Mouse (Mus musculus) midbrain, embryonic 13.5 days (tissue): ENCODE measurements around the gene Sepsecs. TPM values are rescaled to one million over a fixed set of nuclear protein-coding genes. Genes with fewer than 3 reads are reported as not detected.
"Not testable (repeated sequence)": the region's sequence is repeated elsewhere in the genome, so short reads cannot be mapped to it uniquely, and the experiment has no call there.

Experiments used
- ATAC-seq: fragments of 200-750 bp; cut with Nextera tagmentation; 2 replicates; pipeline ENCODE4 v1.8.0; 2017; ENCODE audit warnings: mild to moderate bottlenecking, moderate TSS enrichment, moderate library complexity
- H3K27ac ChIP-seq: fragments of 300-500 bp; sonication (generic); 2 replicates; pipeline ENCODE4 v1.5.1; 2015; ENCODE audit warnings: inconsistent platforms, mild to moderate bottlenecking, moderate library complexity
- H3K27me3 ChIP-seq: fragments of 300-500 bp; sonication (generic); 2 replicates; pipeline ENCODE4 v1.6.1; 2015; ENCODE audit warnings: mild to moderate bottlenecking, inconsistent platforms
- H3K36me3 ChIP-seq: fragments of 300-500 bp; sonication (generic); 2 replicates; pipeline ENCODE4 v1.6.1; 2015; ENCODE audit warnings: mild to moderate bottlenecking, inconsistent platforms
- H3K4me1 ChIP-seq: fragments of 300-500 bp; sonication (generic); replicated peaks from 2 replicates; pipeline ENCODE4 v1.6.1; 2015; ENCODE audit warnings: inconsistent platforms
- H3K4me2 ChIP-seq: fragments of 300-500 bp; sonication (generic); replicated peaks from 2 replicates; pipeline ENCODE4 v1.6.1; 2015; ENCODE audit warnings: moderate library complexity, mild to moderate bottlenecking, inconsistent platforms
- H3K4me3 ChIP-seq: fragments of 300-500 bp; sonication (generic); replicated peaks from 2 replicates; pipeline ENCODE4 v1.5.1; 2015; ENCODE audit warnings: mild to moderate bottlenecking, inconsistent platforms
- H3K9ac ChIP-seq: fragments of 300-500 bp; sonication (generic); replicated peaks from 2 replicates; pipeline ENCODE4 v1.6.1; 2015; ENCODE audit warnings: mild to moderate bottlenecking, inconsistent platforms
- H3K9me3 ChIP-seq: fragments of 300-500 bp; sonication (generic); 2 replicates; pipeline ENCODE4 v1.6.1; 2016; ENCODE audit warnings: mild to moderate bottlenecking, inconsistent platforms
- WGBS: fragments of 180-500 bp; shearing (Covaris S2); methylation state at CpG from one replicate; pipeline ENCODE4 v1.1.7; 2015; 5-methylcytosine and 5-hydroxymethylcytosine counted together
- polyA plus RNA-seq: library from polyadenylated mRNA; unstranded; fragments of >200 nt; fragmentation: Nextera tagmentation; extraction: Ambion mirVana; gene quantifications from 2 replicates; pipeline ENCODE4 v1.2.1, GENCODE M21; 2015

Sepsecs gene
- polyA plus RNA-seq, result 8.0 and 8.3 TPM in 2 replicates

- H3K4me3 ChIP-seq, result peak within 1 kb of the TSS; percentile 76
- H3K4me1 ChIP-seq, result peaks cover 15% of the 10 kb centered on the region
- no peaks in the 10 kb centered on the region for H3K9me3 ChIP-seq
- ATAC-seq, result peak; percentile 98
- peak within 1 kb of the TSS; percentile 68 for H3K4me2 ChIP-seq
- H3K27ac ChIP-seq, result peak within 1 kb of the TSS; percentile 56
- WGBS, result 4% methylated on average over 56 of the region's 56 CpGs
- H3K36me3 ChIP-seq, result peaks cover 3% of the 10 kb centered on the region; the same call in 1 of the 2 replicates
- no peaks in the 10 kb centered on the region for H3K27me3 ChIP-seq
- H3K9ac ChIP-seq, result peak within 1 kb of the TSS; percentile 87
Measured at GRCm38 (mm10) chr5:52669426-52670191, at the start of gene Sepsecs. Gene Sepsecs (minus strand): TSS chr5:52669708.

- Histone ChIP-seq H3K9me3 (no peaks in the 10 kb centered on the region), H3K4me1 (no peaks in the 10 kb centered on the region), H3K36me3 (no peaks in the 10 kb centered on the region), H3K27me3 (no peaks in the 10 kb centered on the region), H3K4me3 (no peak overlapping the region), H3K27ac (no peak overlapping the region), H3K4me2 (no peak overlapping the region), H3K9ac (no peak overlapping the region)
- 86% methylated on average over 5 of the region's 5 CpGs for WGBS
- no peak for ATAC-seq
Measured at GRCm38 (mm10) chr5:52716742-52717448, 47.4 kb upstream of the Sepsecs start.

GRCm38 (mm10) chr5:52712704-52713103 lies 43.2 kb upstream of the Sepsecs start:
- Histone ChIP-seq H3K4me2 (no peak overlapping the region), H3K36me3 (no peaks in the 10 kb centered on the region), H3K4me1 (no peaks in the 10 kb centered on the region), H3K9ac (no peak overlapping the region), H3K9me3 (no peaks in the 10 kb centered on the region), H3K27ac (no peak overlapping the region), H3K4me3 (no peak overlapping the region), H3K27me3 (no peaks in the 10 kb centered on the region)
- ATAC-seq, result no peak

- no peak for ATAC-seq
- H3K36me3 ChIP-seq, result no peaks in the 10 kb centered on the region
- no peaks in the 10 kb centered on the region for H3K4me1 ChIP-seq
- 78% methylated on average over 4 of the region's 4 CpGs for WGBS
- no peak overlapping the region for H3K4me2 ChIP-seq
- H3K9ac ChIP-seq, result no peak overlapping the region
- no peaks in the 10 kb centered on the region for H3K9me3 ChIP-seq
- H3K4me3 ChIP-seq, result no peak overlapping the region
- H3K27ac ChIP-seq, result no peak overlapping the region
- H3K27me3 ChIP-seq, result no peaks in the 10 kb centered on the region
Measured at GRCm38 (mm10) chr5:52704562-52704961, 35.1 kb upstream of the Sepsecs start.

- WGBS, result 88% methylated on average over 7 of the region's 7 CpGs
- not testable (repeated sequence) for ATAC-seq, H3K4me2 ChIP-seq, H3K9ac ChIP-seq, H3K4me3 ChIP-seq, H3K9me3 ChIP-seq, H3K27ac ChIP-seq, H3K36me3 ChIP-seq, H3K27me3 ChIP-seq, H3K4me1 ChIP-seq
Measured at GRCm38 (mm10) chr5:52697882-52698440, 28.5 kb upstream of the Sepsecs start.

GRCm38 (mm10) chr5:52697291-52697690 lies 27.8 kb upstream of the Sepsecs start:
- Histone ChIP-seq H3K27me3 (no peaks in the 10 kb centered on the region), H3K9me3 (no peaks in the 10 kb centered on the region), H3K4me1 (no peaks in the 10 kb centered on the region), H3K27ac (no peak overlapping the region), H3K36me3 (no peaks in the 10 kb centered on the region), H3K4me3 (no peak overlapping the region), H3K4me2 (no peak overlapping the region), H3K9ac (no peak overlapping the region)
- no peak for ATAC-seq
- 98% methylated on average over 1 of the region's 1 CpGs for WGBS

GRCm38 (mm10) chr5:52687741-52688455 lies 18.4 kb upstream of the Sepsecs start:
- no peak overlapping the region for H3K9ac ChIP-seq
- no peak overlapping the region for H3K27ac ChIP-seq
- no peak overlapping the region for H3K4me3 ChIP-seq
- H3K27me3 ChIP-seq, result no peaks in the 10 kb centered on the region
- no peak for ATAC-seq
- 76% methylated on average over 6 of the region's 6 CpGs for WGBS
- no peaks in the 10 kb centered on the region for H3K4me1 ChIP-seq
- no peaks in the 10 kb centered on the region for H3K9me3 ChIP-seq
- H3K36me3 ChIP-seq, result no peaks in the 10 kb centered on the region
- H3K4me2 ChIP-seq, result no peak overlapping the region

- 56% methylated on average over 4 of the region's 4 CpGs for WGBS
- H3K9me3 ChIP-seq, result no peaks in the 10 kb centered on the region
- H3K4me2 ChIP-seq, result no peak overlapping the region
- H3K27me3 ChIP-seq, result no peaks in the 10 kb centered on the region
- H3K9ac ChIP-seq, result no peak overlapping the region
- H3K27ac ChIP-seq, result no peak overlapping the region
- H3K4me1 ChIP-seq, result no peaks in the 10 kb centered on the region
- no peak overlapping the region for H3K4me3 ChIP-seq
- H3K36me3 ChIP-seq, result no peaks in the 10 kb centered on the region
- no peak for ATAC-seq
Measured at GRCm38 (mm10) chr5:52681111-52681510, 11.6 kb upstream of the Sepsecs start.

GRCm38 (mm10) chr5:52680191-52680590 lies 10.7 kb upstream of the Sepsecs start:
- Histone ChIP-seq H3K36me3 (no peaks in the 10 kb centered on the region), H3K4me3 (no peak overlapping the region), H3K27ac (no peak overlapping the region), H3K27me3 (no peaks in the 10 kb centered on the region), H3K4me1 (no peaks in the 10 kb centered on the region), H3K4me2 (no peak overlapping the region), H3K9me3 (no peaks in the 10 kb centered on the region), H3K9ac (no peak overlapping the region)
- 57% methylated on average over 4 of the region's 4 CpGs for WGBS
- no peak for ATAC-seq

- Histone ChIP-seq H3K9ac (no peak overlapping the region), H3K9me3 (no peaks in the 10 kb centered on the region), H3K4me2 (no peak overlapping the region), H3K4me1 (peaks cover 1% of the 10 kb centered on the region; the same call in 1 of the 2 replicates), H3K27ac (no peak overlapping the region), H3K36me3 (no peaks in the 10 kb centered on the region), H3K27me3 (no peaks in the 10 kb centered on the region), H3K4me3 (no peak overlapping the region)
- 91% methylated on average over 5 of the region's 5 CpGs for WGBS
- ATAC-seq, result no peak
Measured at GRCm38 (mm10) chr5:52678498-52679070, 9.1 kb upstream of the Sepsecs start.

GRCm38 (mm10) chr5:52677126-52677525 lies 7.6 kb upstream of the Sepsecs start:
- Histone ChIP-seq H3K9me3 (no peaks in the 10 kb centered on the region), H3K27ac (no peak overlapping the region), H3K4me1 (peaks cover 5% of the 10 kb centered on the region; the same call in 1 of the 2 replicates), H3K36me3 (no peaks in the 10 kb centered on the region), H3K4me3 (no peak overlapping the region), H3K27me3 (no peaks in the 10 kb centered on the region), H3K4me2 (no peak overlapping the region), H3K9ac (no peak overlapping the region)
- 84% methylated on average over 3 of the region's 3 CpGs for WGBS
- no peak for ATAC-seq
